Mouse (Mus musculus): ENCODE data around the gene Slc13a3. TPM values are rescaled to one million over a fixed set of nuclear protein-coding genes. Genes with fewer than 3 reads are reported as not detected.

The Slc13a3 gene
- total and polyA plus RNA-seq, 3 experiments = not detected

GRCm38 (mm10) chr2:165415795-165416194 lies 57.2 kb downstream of the Slc13a3 start:
- DNase-seq (ENCODE audit: extremely low read depth) = no peak
- Histone ChIP-seq H3K36me3 (replicated peaks in 1 of 2; ENCODE audit: control insufficient read depth in 1 of 2, insufficient read depth in 1 of 2, low read length in 1 of 2) (no peaks in the 10 kb centered on the region), H3K9ac (ENCODE audit: insufficient read depth, low read depth) (no peak overlapping the region), H3K79me2 (replicated peaks; ENCODE audit: control insufficient read depth, extremely low read depth, insufficient read depth, poor library complexity, severe bottlenecking) (no peaks in the 10 kb centered on the region), H3K4me2 (ENCODE audit: insufficient read depth, low read depth, poor library complexity, severe bottlenecking) (no peak overlapping the region), H3K27ac (ENCODE audit: insufficient read depth, low read depth) (no peak overlapping the region), H3K4me3 (replicated peaks in 1 of 3; ENCODE audit: low read depth in 2 of 3, low read length in 2 of 3, poor library complexity in 1 of 3) (no peak overlapping the region), H3K9me3 (replicated peaks; ENCODE audit: low read length) (no peaks in the 10 kb centered on the region), H3K27me3 (replicated peaks) (peaks cover 87% of the 10 kb centered on the region), H3K4me1 (ENCODE audit: control insufficient read depth in 1 of 2, insufficient read depth in 2 of 2) (peaks cover 0 to 3% of the 10 kb centered on the region in 2 experiments; a peak in 1 of 4 replicates)
- in situ Hi-C loops (cut with MboI; ENCODE audit: low pct_ligation_motif_present, low pct_unique_long_range_greater_than_20kb, low sequenced_read_pairs) (no loop called here), dilution Hi-C loops (cut with MboI; ENCODE audit: extremely low pct_ligation_motif_present, extremely low pct_unique_long_range_greater_than_20kb, low sequenced_read_pairs) (no loop called here)
- TF ChIP-seq NRF1 (IDR thresholded peaks at IDR 0.05; ENCODE audit: low read depth, low read length) (no peak), MXI1 (IDR thresholded peaks at IDR 0.05; ENCODE audit: low read depth, low read length) (no peak), PAX5 (IDR thresholded peaks at IDR 0.05; ENCODE audit: low read length) (no peak), BHLHE40 (IDR thresholded peaks at IDR 0.05; ENCODE audit: low read depth, low read length) (no peak), GABPA (IDR thresholded peaks at IDR 0.05; ENCODE audit: insufficient replicate concordance, low read depth, low read length) (no peak), ZKSCAN1 (IDR thresholded peaks at IDR 0.05; ENCODE audit: borderline replicate concordance, low read depth, low read length) (no peak), POLR2AphosphoS2 (IDR thresholded peaks at IDR 0.05; ENCODE audit: low read depth, low read length) (no peak), ETS1 (conservative IDR thresholded peaks at IDR 0.05; ENCODE audit: low read depth, low read length) (no peak), MAFK (IDR thresholded peaks at IDR 0.05; ENCODE audit: insufficient replicate concordance, low read length) (no peak)

DNA sequence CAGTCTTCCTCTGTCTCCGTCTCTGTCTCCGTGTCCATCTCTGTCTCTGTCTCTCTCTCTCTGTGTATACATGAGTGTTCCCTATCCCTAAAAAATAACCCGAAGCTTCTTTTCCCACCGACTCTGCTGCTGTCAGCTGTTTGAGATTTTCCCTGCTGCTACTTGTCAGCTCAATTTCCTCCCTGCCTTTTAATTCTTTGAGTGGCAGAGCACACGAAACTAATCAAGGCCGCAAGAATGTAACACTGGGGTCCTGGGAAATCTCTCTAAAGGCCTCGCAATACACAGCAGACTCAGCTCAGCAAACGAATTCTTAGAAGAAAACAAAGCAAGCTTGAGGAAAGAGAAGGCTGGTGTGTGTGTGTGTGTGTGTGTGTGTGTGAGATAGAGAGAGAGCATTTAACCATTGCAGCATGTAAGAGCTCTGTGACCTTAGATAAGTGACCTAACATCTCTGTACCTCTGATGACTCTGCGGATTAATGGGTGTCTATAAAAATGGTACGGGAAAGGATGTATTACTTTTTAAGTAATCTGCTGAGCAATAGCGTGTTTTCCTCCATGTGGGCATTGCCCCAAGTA lies 57.8 kb downstream of the Slc13a3 start:
- H3K4me1 ChIP-seq (ENCODE audit: control insufficient read depth in 1 of 2, insufficient read depth in 2 of 2) = peaks cover 0 to 3% of the 10 kb centered on the region in 2 experiments; a peak in 1 of 4 replicates
- no peak overlapping the region for H3K4me3 ChIP-seq (replicated peaks in 1 of 3; ENCODE audit: low read depth in 2 of 3, low read length in 2 of 3, poor library complexity in 1 of 3)
- no peak for DNase-seq (ENCODE audit: extremely low read depth)
- no peaks in the 10 kb centered on the region for H3K9me3 ChIP-seq (replicated peaks; ENCODE audit: low read length)
- H3K9ac ChIP-seq (ENCODE audit: insufficient read depth, low read depth) = no peak overlapping the region
- H3K79me2 ChIP-seq (replicated peaks; ENCODE audit: control insufficient read depth, extremely low read depth, insufficient read depth, poor library complexity, severe bottlenecking) = no peaks in the 10 kb centered on the region
- in situ Hi-C loops (cut with MboI; ENCODE audit: low pct_ligation_motif_present, low pct_unique_long_range_greater_than_20kb, low sequenced_read_pairs) = no loop called here
- peaks cover 87% of the 10 kb centered on the region for H3K27me3 ChIP-seq (replicated peaks)
- H3K36me3 ChIP-seq (replicated peaks in 1 of 2; ENCODE audit: control insufficient read depth in 1 of 2, insufficient read depth in 1 of 2, low read length in 1 of 2) = no peaks in the 10 kb centered on the region
- TF ChIP-seq ZC3H11A (IDR thresholded peaks at IDR 0.05; ENCODE audit: low read depth, low read length) (no peak), ZKSCAN1 (IDR thresholded peaks at IDR 0.05; ENCODE audit: borderline replicate concordance, low read depth, low read length) (no peak), USF2 (conservative IDR thresholded peaks at IDR 0.05; ENCODE audit: low read depth, low read length) (no peak), MAZ (IDR thresholded peaks at IDR 0.05; ENCODE audit: low read depth, low read length) (no peak)
- dilution Hi-C loops (cut with MboI; ENCODE audit: extremely low pct_ligation_motif_present, extremely low pct_unique_long_range_greater_than_20kb, low sequenced_read_pairs) = no loop called here
- H3K27ac ChIP-seq (ENCODE audit: insufficient read depth, low read depth) = no peak overlapping the region
- no peak overlapping the region for H3K4me2 ChIP-seq (ENCODE audit: insufficient read depth, low read depth, poor library complexity, severe bottlenecking)

- H3K27ac ChIP-seq (ENCODE audit: insufficient read depth, low read depth) = no peak overlapping the region
Observed at GRCm38 (mm10) chr2:165414321-165414720, 58.7 kb downstream of the Slc13a3 start.

More at GRCm38 (mm10) chr2:165414321-165414720, 58.7 kb downstream of the Slc13a3 start:
- in situ Hi-C loops (cut with MboI; ENCODE audit: low pct_ligation_motif_present, low pct_unique_long_range_greater_than_20kb, low sequenced_read_pairs) = no loop called here
- dilution Hi-C loops (cut with MboI; ENCODE audit: extremely low pct_ligation_motif_present, extremely low pct_unique_long_range_greater_than_20kb, low sequenced_read_pairs) = no loop called here
- no peak overlapping the region for H3K4me2 ChIP-seq (ENCODE audit: insufficient read depth, low read depth, poor library complexity, severe bottlenecking)
- TF ChIP-seq USF2 (conservative IDR thresholded peaks at IDR 0.05; ENCODE audit: low read depth, low read length) (no peak), MAX (IDR thresholded peaks at IDR 0.05; ENCODE audit: low read length) (no peak), ZC3H11A (IDR thresholded peaks at IDR 0.05; ENCODE audit: low read depth, low read length) (no peak), E2F4 (IDR thresholded peaks at IDR 0.05; ENCODE audit: insufficient replicate concordance, low read depth, low read length) (no peak), MEF2A (IDR thresholded peaks at IDR 0.05; ENCODE audit: borderline replicate concordance, low read depth, low read length) (no peak), TCF12 (IDR thresholded peaks at IDR 0.05; ENCODE audit: low read depth, low read length) (no peak), UBTF (IDR thresholded peaks at IDR 0.05; ENCODE audit: low read depth, low read length) (no peak), POLR2A (IDR thresholded peaks at IDR 0.05; ENCODE audit: low read depth, low read length) (no peak)
- H3K4me3 ChIP-seq (replicated peaks in 1 of 3; ENCODE audit: low read depth in 2 of 3, low read length in 2 of 3, poor library complexity in 1 of 3) = no peak overlapping the region
- peaks cover 86% of the 10 kb centered on the region for H3K27me3 ChIP-seq (replicated peaks)
- H3K9me3 ChIP-seq (replicated peaks; ENCODE audit: low read length) = no peaks in the 10 kb centered on the region
- H3K36me3 ChIP-seq (replicated peaks in 1 of 2; ENCODE audit: control insufficient read depth in 1 of 2, insufficient read depth in 1 of 2, low read length in 1 of 2) = no peaks in the 10 kb centered on the region
- H3K79me2 ChIP-seq (replicated peaks; ENCODE audit: control insufficient read depth, extremely low read depth, insufficient read depth, poor library complexity, severe bottlenecking) = no peaks in the 10 kb centered on the region
- no peak for DNase-seq (ENCODE audit: extremely low read depth)
- no peak overlapping the region for H3K9ac ChIP-seq (ENCODE audit: insufficient read depth, low read depth)
- H3K4me1 ChIP-seq (ENCODE audit: control insufficient read depth in 1 of 2, insufficient read depth in 2 of 2) = no peaks in the 10 kb centered on the region
